Mouse (Mus musculus): ENCODE measurements around the gene Nfia.

DNA sequence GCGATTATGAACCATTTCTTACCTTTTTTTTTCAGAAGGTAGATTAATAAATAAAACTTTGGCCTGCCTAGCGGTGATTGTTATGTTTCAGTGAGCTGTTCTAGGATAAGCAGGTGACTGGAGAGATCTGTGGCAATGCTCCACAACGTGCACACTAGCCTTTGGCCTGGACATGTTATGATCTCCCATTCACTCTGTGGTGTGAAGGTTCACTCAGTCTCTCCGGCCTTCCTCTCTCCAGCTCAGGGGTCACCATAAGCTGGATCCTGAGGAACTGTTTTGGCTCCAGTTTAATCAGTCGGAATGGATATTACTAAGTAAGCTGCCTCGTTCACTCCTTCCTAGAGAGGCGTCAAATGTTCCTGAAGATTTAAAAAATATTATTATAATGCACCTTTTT, 139.2 kb downstream of the Nfia start:
- TF ChIP-seq GATA1 (IDR thresholded peaks at IDR 0.05; ENCODE audit: borderline replicate concordance, low read length), result no peak
- TF ChIP-seq FLI1 (IDR thresholded peaks at IDR 0.05; ENCODE audit: low read length), result no peak
